8 mouse cellular contexts compared by ENCODE assay signal in the genomic region with DNA sequence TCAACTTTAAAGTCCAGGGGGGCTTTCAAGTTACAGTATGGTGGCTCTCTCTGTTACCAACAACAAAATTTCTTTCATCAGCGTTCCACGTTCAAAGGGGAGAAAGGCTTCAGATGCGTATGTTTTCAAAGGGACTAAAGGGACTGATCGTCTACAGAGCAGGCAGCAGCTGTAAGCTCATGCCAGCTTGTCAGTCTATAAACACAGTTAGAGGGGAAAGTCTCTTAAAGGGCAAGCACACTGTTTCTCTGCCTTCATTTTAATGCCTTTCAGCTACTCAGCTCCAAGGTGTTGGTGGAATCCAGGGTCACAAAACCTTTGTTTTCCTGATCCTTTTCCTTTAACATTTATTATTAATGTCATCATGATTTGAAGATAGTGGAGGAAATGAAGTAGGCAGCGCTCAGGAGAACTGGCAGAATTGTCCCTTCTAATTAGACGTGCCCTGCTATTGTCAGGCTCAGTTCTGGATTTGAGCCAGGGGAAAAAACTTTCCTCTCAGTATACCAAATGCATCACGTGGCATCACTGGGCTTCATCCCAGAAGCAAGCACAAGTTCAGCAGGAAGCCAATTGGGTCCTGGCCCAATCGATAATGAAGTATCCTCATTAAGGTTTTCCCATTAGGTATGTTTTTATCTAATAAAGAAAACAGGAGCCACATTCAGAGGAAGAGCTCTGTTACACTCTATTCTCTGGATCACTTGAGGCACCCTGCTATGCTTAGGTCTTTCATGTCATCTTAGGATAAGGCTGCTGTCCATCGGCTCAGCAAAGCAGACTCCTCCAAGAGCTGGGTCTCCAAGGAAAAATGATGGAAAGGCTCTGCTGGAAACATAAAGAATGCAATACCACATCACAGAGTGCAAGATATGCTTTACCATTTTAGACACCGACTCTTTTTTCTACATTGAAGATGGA.
DNase-seq lines count a peak whose midpoint lies in the region; ATAC-seq and TF ChIP-seq lines count a peak whose summit lies in the region.

No protein-coding gene starts in this region.

- ATAC-seq in lung, embryonic 14.5 days (ENCODE audit: insufficient read depth) = no peak
- no peak for ATAC-seq in lung, postnatal 0 days
- no peak for ATAC-seq in megakaryocyte progenitor cell, adult 5-6 weeks (replicated peaks; ENCODE audit: poor library complexity)

- H3K27me3 ChIP-seq in lung, embryonic 14.5 days (ENCODE audit: insufficient read depth, low read length) = no peaks in the 10 kb centered on the region
- no peaks in the 10 kb centered on the region for H3K27me3 ChIP-seq in lung, postnatal 0 days (replicated peaks; ENCODE audit: insufficient read depth, low read length)

- no peaks in the 10 kb centered on the region for H3K9me3 ChIP-seq in lung, embryonic 14.5 days (ENCODE audit: low read depth, low read length)
- H3K9me3 ChIP-seq in lung, postnatal 0 days (ENCODE audit: low read length) = no peaks in the 10 kb centered on the region

- no peak for TF ChIP-seq EP300 in lung, postnatal 0 days (IDR thresholded peaks at IDR 0.05)

- WGBS in lung, embryonic 14.5 days = 26% methylated on average over 10 of the region's 10 CpGs
- 33% methylated on average over 10 of the region's 10 CpGs for WGBS in lung, postnatal 0 days

- H3K4me1 ChIP-seq in lung, embryonic 14.5 days (ENCODE audit: insufficient read depth) = peaks cover 4% of the 10 kb centered on the region; the same call in 1 of the 2 replicates
- H3K4me1 ChIP-seq in lung, postnatal 0 days (ENCODE audit: insufficient read depth, low read depth, low read length) = no peaks in the 10 kb centered on the region

- no peak overlapping the region for H3K4me2 ChIP-seq in lung, embryonic 14.5 days
- H3K4me2 ChIP-seq in lung, postnatal 0 days (replicated peaks; ENCODE audit: low read depth, low read length) = no peak overlapping the region

- no peak overlapping the region for H3K4me3 ChIP-seq in lung, embryonic 14.5 days (ENCODE audit: low read depth, low read length)
- no peak overlapping the region for H3K4me3 ChIP-seq in lung, postnatal 0 days (ENCODE audit: low read depth, low read length)

- no peaks in the 10 kb centered on the region for H3K36me3 ChIP-seq in lung, embryonic 14.5 days (ENCODE audit: insufficient read depth)
- H3K36me3 ChIP-seq in lung, postnatal 0 days (ENCODE audit: insufficient read depth, low read length) = no peaks in the 10 kb centered on the region

- DNase-seq in cerebellum, postnatal 10 days = peak; percentile 55 to 62
- DNase-seq in cerebellum, adult 11 months = no peak
- peak; percentile 69 for DNase-seq in lung, embryonic 14.5 days
- DNase-seq in lung, postnatal 0 days (ENCODE audit: low spot score) = no peak
- peak; percentile 22 to 23 for DNase-seq in kidney, postnatal 36 days
- DNase-seq in retina, embryonic 14.5 days (ENCODE audit: low spot score) = peak; percentile 56
- no peak for DNase-seq in spleen, postnatal 4 days (ENCODE audit: low spot score in 2 of 2)

- H3K9ac ChIP-seq in lung, embryonic 14.5 days = no peak overlapping the region
- H3K9ac ChIP-seq in lung, postnatal 0 days (replicated peaks; ENCODE audit: low read depth) = no peak overlapping the region

- no peak for TF ChIP-seq CTCF in lung, embryonic 14.5 days (IDR thresholded peaks at IDR 0.05; ENCODE audit: low read depth)
- no peak for TF ChIP-seq CTCF in lung, postnatal 0 days (IDR thresholded peaks at IDR 0.05)

- no peak overlapping the region for H3K27ac ChIP-seq in lung, embryonic 14.5 days (ENCODE audit: low read depth)
- no peak overlapping the region for H3K27ac ChIP-seq in lung, postnatal 0 days (ENCODE audit: low read length)

Comparison
In these comparisons a context has a peak if more than half of its experiments do, and no peak if none do; other contexts are left out.
1. DNase-seq: peak in cerebellum, postnatal 10 days (2 of 2), lung, embryonic 14.5 days (single experiment), kidney, postnatal 36 days (2 of 2) and retina, embryonic 14.5 days (single experiment); none in cerebellum, adult 11 months (single experiment), lung, postnatal 0 days (single experiment) and spleen, postnatal 4 days (0 of 2).